Mouse (Mus musculus) heart, postnatal 4 days (tissue): ENCODE measurements around the gene Ppp2r1b. TPM values are rescaled to one million over a fixed set of nuclear protein-coding genes. Genes with fewer than 3 reads are reported as not detected.

ENCODE experiments used
- DNase-seq: peaks from one replicate; pipeline ENCODE4 v3.0.0; 2021
- total RNA-seq, 2 experiments: library from RNA; stranded (reverse); gene quantifications; 2 replicates each; pipeline ENCODE4 v1.2.3; 2021

Gene Ppp2r1b
- total RNA-seq, 2 experiments from 2014 or later, result 24.0 to 29.8 TPM

DNA sequence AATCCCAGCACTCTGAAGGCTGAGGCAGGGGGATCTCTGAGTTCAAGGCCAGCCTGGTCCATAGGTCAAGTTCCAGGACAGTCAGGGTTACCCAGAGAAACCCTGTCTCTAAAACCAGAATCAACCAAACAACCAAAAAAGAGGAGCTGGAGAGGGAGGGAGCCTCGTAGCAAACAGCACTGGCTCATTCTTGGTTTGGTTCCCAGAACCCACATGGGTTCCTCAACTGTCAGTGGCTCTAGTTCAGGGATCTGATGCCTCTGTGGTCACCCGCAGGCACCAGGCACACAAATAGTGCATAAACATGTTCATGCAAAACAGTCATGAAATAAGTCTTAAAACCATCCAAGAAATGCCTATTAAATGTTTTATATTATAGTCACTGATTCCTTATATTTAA, 23.1 kb downstream of the Ppp2r1b start:
- DNase-seq, result no peak

DNA sequence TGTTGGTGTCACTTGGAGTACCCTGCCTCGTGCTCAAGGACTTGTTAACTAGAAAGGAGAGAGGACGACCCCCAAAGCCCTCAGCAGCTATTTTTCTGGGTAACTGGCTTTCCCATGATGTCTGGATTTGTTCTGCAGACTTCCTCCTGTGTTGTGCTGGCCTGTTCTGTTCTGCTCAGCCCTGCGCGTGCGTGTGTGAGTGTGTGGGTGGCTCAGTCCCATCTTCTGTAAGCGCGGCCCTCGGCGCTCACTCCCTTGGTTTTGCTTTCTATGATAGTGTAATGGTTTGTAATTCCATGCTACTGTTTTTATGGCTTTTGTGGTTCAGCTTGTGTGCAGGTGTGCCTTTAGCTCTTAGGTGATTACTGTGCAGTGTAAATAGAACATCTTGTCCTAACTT, 28.1 kb downstream of the Ppp2r1b start:
- DNase-seq, result no peak

DNA sequence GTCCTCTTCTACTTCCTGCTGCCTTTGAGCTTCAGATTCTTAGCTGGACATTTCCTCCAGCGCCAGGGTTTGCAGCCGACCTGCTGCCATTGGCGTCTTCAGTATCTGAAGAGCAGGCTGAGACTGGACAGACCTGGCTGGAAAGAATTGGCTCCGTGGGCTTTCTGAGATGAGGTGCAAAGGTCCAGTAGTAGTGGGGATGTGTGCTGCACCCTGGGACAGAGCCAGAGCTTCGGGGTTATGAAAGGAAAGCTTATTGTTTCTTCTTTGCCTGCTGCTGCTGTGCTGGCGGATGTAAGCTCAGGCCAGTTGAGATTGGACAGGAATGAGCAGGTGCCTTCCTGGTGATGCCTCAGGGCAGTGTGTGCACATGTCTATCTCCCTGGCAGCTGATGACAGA, 28.9 kb downstream of the Ppp2r1b start:
- DNase-seq, result no peak

DNA sequence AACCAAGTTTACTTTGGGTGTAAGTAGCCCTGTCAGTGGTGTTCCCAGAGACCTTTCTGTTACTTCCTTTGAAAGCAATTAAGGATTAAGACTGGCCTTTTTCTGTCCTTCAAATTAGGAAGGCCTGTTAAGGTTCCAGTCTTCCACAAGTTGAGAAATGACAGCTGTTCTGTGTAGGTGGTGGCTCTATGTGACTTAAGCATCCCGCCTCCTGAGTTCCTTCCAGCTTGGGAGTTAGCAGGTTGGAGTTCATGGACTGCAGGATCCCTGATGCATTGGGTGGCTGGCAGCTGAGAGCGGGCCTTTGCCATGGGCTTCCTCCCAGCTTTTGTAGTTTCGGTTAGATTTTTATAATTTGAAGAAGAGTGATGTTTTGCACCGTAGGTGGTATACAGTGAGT, 30.4 kb downstream of the Ppp2r1b start:
- DNase-seq, result no peak

DNA sequence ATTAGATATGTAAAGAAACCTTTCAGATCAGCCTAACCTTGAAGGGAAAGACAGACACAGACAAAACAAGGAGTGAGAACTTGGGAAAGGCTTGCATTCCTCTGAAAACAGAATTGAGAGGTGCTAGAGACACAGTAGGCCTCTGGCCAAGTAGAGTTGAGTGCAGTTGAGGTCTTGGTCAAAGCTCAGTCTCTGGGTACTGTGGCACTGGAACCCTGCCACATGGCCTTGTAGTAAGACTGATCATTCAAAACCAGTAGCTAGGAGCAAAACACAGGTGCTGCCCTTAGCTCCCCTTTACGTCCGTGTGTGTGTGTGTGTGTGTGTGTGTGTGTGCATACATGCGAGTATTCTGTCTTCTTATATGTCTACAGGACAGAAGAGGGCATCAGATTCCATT, 31.2 kb downstream of the Ppp2r1b start:
- DNase-seq, result no peak

DNA sequence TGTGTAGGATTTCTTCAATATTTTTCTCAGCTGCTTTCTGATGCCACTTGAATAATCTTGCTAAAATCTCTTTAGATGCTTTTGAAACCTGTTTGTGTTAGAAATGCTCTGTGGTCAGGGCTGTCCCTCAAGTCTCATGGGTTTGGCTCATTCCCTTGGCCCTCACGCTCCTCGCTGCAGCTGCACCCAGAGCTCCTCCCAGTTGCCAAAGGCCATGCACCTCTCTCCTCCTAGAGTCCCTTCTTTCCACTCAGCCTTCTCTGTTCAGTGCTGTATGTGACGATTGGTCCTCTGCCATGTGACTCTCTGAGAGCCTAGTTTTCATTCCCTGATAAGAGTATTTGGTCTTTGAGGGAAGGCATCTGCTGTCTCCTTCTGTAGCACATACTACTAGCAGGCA, 32.3 kb downstream of the Ppp2r1b start:
- DNase-seq, result no peak

DNA sequence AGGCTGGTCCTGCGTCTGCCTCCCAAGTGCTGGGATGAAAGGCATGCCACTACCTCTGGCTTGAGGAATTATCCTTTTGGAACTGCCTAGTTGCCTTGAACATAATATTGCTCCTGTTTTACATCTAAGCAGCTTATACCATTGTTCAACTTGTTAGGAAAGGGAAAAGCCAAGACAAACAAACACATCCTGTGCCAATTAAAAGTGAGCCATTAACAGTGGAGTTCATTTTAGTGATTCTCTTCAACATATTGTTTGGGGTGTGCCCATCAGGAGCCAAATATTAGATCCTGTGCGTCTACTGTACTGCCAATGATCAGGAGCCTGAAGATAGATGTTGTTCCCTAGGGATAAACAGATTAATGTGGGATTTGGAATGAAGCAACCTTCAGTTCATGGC, 37.1 kb downstream of the Ppp2r1b start:
- DNase-seq, result no peak

DNA sequence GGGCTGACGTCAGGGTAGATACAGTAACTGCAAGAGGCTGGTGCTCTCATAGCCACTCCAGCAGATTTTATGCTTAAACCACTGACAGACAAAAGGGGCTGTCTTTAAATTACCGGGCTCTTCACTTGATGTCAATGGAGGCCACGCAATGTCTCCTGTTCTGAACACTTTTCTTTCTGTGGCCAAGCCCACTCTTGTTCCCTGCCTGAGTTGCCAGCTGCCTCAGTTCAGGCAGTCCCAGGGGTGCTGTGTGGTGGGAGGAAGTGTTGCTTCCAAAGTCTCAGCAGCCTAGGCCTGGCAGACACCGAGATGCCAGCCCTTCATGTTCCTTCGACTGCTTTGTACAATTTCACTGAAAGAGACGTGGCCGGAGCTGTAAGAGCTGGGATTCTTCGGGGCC, 39.0 kb downstream of the Ppp2r1b start:
- no peak for DNase-seq

DNA sequence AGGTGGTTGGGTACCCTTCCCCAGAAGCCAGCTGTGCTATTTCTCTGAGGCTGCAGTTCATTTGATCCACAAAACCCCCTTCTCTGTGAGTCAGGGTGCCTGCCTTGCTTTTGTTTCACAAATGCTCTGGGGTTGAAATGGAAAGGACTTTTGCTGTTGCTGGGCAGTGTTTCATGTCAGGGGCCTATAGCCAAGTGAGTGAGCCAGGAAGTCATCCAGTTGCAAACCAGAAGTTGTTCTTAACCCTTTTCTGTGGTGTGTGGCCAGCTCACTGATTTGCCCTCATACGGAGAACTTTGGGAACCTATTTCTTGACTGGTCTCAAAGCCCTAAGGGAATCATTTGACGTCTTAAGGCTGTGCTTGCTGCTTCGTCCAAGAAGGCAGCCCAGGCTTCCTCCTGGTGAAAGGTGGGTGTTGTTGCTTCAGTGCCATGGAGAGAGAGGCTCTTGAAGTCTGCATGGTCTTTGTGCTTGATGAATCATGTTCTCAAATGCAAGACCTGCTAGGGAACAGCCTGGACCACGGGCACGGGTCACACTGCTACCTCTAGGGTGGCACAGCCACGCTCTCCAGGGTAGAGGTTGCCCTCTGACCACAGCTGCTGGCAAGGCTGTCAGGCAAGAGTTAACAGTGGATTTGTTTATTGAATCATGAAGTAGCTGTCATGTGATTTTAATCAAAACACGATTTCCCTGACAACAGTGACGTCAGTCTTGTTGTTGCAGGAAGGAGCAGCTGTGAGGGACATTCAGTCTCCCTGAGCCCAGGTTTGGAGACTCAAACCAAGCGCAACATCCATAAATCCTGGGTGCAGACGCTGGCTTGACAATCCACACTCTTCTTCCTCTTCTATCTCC, 39.9 kb downstream of the Ppp2r1b start:
- peak; percentile 58 for DNase-seq

DNA sequence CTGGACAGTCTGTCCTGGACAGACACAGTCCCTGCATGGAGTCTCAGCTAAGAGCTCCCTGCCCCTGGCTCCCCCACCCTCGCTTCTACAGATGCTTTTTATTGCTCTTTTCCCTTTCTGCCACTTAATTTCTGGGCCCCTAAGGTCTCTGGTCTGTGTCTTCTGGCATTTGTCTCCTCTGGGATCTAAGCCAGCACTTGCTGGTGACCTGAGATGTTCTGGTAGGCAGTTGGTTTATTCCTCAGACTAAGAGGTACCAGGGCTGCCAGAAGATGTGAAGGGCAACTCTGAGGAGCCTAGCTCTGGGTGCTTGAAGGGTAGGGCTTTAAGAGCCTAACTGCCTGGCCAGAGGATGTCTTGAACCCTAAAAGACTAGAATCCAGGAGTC, 40.5 kb downstream of the Ppp2r1b start:
- no peak for DNase-seq

DNA sequence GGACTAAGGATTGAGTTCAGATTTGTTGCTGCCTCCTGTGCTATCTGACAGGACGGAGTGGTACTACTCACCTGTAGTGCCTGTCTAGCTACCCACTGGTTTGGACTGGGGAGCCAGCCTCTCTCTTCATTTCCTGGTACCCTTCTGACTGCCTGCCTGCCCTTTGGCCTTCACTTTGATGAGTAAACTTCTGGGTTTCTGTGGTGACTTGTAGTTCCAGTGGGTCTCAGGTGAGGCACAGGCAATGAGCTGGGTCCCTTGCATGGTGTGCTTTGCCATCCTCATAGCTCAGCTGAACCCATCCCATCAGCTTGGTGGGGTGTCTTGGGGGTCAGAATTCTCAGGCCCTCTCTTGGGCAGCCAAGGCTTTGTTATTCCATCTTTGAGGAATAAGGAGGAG, 41.8 kb downstream of the Ppp2r1b start:
- no peak for DNase-seq

DNA sequence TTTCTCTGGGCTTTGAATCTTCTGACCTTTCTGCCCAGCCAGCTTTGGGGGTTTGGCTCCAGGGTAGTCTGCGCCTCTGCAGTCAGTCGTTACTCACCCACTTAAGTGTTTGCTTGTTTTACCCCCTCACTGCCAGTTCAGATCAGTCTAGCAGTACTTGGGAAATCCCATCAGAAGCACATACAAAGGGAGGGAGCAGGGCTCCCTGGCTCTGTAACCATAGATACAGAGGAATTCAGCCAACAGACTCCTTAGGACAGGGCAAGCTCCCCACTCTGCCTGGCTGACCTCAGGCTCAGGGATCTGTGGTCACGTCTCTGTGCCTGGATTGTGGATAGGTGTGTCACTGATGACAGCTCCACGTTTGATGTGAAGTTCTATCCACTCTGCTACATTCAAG, 42.2 kb downstream of the Ppp2r1b start:
- no peak for DNase-seq

DNA sequence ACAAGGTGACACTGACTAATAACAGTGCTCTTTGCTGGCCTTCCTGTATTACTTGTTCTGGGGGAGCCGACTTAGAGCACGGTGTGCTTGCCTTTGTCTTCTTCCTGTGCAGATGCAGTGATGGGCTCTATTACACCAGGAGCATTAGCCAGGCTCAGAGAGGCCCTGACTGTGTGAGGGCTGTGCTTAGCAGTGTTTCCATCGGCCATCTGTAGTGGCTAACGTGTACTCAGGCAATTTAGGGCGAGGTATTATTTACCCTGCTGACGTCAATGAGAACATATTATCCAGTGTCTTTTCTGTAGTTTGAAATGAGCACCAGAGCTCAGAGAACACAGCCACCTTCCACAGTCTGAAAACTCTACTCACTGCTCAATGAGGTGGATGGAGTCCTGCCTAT, 44.1 kb downstream of the Ppp2r1b start:
- DNase-seq, result no peak

DNA sequence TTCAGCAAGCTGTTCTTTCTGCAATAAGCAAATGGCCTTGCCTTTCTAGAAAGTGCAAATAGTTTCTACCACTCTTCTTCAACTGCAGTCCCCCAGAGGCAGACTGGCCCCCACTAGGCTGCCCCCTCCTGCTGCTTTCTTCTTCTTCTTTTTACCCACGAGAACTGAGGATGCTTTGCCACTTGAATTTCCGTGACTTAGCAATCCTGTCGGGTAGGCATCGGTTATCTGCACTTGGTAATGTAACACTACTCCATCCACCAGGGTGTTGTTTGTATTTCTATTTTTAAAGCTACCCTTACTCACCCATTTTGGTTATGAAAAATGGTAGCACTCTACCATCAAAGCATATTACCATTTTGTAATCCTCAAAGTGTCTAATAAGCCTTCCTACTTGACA, 44.9 kb downstream of the Ppp2r1b start:
- DNase-seq, result no peak

DNA sequence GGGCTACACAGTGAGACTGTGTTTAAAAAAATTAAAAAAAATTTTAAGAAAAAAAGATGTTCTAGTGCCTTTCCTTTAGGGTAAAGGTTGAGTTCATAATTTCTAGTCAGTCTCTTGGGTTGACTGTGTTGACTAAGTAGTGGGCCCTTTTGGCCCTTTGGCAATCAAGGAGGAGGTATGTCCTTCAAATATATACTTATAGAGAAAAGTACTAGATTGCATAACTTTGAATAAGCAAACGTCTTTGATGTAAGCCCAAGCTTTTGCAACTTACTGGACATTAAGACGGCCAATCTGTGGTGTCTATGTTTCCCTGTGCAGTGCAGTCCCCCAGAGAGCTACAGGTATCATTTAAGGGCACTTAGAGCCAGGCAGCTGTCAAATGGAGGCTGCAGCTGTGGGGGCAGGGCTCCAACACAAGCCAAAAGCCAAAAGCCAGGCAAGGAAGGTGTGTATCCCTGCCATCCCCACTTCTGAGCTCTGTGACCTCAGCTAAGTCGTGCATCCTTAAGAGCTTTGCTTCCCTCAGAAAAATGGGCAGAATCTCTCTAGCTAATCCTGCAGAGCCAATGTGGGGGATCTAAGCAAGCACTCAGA, 45.5 kb downstream of the Ppp2r1b start:
- no peak for DNase-seq

DNA sequence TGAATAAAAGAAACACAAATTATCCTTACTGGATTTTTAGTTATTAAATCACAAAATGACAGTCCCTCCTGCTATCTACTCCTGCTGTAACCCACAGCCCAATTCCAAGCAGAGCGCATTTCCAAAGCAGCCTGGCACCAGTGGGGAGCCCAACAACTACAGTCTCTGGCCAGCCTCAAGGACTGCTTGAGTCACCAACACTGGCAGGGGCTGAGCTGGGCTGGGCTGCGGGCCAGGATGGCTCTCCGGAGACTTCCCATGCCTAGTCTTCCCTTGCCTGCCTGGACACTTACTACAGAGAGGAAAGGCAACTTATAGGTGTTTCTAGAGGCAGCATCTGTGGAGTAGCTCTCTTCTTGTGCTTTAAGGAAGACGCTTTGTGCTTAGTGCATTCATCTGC, 48.6 kb downstream of the Ppp2r1b start:
- DNase-seq, result peak; percentile 86

DNA sequence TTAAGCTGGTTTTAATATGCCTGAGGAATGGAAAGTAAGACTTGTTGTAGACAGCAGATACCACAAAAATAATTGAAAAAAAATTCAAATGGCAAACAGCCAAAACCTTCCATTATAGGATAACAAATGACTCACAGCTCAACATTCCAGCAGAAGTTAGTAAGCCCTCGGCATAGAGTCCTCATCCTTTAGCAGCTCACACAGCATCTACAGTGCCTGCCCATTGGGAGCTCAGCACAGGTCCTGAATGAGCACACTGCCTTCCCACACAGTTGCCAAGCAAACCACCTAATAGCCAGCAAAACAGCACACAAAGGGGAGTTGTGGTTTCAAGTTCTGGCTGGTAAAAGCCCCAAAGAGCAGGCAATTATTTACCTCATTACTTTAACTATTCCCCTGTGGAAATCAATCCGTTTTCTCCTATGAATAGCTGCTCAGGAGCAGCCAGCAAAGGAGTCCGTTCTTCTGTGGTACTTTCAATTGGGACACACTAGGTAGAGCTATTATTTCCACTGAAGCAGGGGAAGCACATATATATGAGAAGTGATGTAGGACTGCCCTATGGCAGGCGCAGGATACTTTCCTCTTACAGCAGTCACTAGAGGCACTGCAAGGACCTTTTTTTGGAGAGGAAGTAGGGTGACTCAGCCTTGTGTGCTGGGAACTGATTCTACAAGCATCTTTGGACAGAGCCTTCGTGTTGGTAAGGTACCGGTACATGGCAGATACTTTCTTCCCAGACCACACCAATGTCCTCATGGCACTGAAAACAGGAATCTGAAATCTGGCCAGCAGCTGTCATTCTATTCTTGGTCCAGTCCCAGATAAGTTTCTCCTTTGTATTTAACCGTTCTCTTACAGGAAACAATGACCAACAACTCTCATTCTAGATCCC, 55.2 kb downstream of the Ppp2r1b start:
- peak; percentile 40 for DNase-seq

DNA sequence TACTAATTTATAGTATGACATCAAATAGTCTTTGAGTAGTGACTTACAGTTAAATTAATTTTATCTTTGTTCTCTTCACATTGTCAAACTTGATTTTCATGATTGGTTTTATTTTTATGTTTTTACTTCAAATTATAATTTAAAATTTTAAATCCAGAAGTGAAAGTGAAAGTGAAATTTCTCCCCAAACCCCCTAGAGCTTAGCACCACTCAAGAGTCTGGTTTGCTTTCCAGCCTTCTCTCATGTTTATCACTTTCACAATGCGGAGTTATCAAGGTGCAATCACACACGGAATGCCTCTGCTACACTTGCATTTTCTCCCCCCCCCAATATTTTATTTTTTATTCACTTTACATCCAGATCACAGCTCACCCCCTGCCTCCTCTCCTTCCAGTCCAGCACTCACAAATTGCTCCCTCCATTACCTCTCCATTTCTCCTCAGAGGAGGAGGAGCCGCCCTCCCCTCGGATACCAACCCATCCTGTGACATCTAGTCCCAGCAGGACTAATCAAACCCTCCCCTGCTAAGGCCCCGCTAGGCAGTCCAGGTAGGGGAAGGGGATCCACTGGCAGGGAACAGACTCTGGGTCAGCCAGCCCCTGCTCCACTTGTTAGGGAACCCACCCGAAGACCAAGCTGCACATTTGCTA, 59.2 kb downstream of the Ppp2r1b start:
- DNase-seq, result no peak

DNA sequence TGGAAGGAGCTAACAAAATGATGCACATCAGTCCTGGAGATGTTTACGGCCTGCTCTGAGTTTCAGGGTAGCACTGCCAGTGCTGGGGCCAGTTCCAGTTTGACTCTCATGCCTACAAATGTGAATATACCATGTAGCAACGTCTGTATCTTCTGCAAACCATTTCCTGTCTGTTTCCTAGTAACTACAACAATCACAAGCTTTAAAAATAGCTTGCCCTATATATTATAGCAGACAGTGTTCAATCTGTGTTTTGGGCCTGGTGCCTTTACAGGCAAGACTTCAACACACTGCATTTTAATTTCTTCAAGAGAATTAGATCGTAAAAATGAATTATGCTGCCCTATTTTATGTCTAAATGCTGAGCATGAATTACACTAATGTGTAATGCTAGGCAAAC, 60.2 kb downstream of the Ppp2r1b start:
- DNase-seq, result no peak

DNA sequence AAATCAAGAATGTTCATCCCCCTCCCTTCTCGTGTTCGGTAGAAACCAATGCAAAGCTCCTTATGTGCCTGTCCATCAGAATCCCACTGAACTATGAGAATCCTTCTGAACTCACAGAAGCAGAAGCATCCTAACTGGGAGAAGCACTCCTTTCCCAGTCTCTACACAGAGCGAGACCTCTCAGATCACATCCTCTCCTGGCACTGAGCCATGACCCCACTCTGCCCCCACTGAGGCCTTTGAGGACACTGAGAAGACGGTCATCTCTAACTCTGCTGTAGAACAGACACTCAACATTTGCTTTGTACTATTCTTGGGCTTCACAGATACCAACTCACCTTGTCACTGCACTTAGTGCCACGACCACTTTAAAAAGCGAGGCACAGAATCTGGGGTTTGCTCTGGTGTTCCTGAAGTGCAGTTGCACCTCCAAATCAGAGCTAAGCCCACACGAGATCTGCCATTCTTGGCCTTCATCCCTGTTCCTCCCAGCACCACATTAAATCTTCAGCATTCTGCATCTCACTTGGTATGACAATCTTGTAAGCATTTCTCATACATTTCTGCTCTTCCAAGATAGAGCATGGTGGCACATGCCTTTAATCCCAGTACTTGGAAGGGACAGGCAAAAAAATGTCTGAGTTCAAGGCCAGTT, 66.9 kb downstream of the Ppp2r1b start:
- peak; percentile 30 for DNase-seq

DNA sequence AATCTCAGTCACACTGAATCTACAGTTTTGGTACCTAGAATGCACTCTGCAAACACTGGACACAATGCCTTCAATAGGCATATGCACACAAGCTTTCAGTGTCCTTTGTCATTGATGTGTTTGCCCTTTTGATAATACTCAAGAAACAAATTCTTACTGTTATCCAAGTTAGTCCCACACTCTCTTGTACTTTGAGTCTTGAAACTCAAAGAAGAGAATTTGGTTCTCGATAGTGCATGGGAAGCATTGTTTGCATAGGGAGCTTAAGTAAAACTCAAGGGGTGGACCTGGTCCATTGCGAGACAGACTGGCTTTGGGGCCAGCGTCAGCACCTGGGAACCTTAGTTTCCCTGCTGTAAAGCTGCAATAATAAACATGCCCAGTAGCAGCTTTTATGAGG, 73.0 kb downstream of the Ppp2r1b start:
- DNase-seq, result no peak

DNA sequence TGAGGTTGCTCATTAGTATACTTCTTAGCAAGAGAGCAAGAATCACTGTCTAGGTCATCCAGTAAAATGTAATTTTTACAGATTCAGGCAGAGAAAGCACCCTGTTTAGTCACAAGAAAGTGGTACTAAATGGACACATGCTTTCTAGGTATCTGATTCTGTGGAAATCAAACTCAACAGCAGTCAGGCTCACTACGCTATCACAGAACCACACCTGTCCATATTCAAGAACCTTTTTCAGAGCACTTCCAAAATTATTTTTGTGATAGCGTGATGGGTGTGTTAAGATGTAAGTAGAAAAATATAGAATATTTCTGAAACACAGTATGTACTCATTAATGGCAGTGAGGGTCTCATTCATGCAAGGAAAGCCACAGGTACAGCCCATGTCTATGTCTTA, 74.5 kb downstream of the Ppp2r1b start:
- no peak for DNase-seq
